Mouse (Mus musculus): Measurements from ENCODE around the gene Snap25.

Gene Snap25

GRCm38 (mm10) chr2:136803142-136803541 lies 89.9 kb downstream of the Snap25 start:
- DNase-seq (ENCODE audit: extremely low read depth, insufficient read length, low spot score) = no peak

DNA sequence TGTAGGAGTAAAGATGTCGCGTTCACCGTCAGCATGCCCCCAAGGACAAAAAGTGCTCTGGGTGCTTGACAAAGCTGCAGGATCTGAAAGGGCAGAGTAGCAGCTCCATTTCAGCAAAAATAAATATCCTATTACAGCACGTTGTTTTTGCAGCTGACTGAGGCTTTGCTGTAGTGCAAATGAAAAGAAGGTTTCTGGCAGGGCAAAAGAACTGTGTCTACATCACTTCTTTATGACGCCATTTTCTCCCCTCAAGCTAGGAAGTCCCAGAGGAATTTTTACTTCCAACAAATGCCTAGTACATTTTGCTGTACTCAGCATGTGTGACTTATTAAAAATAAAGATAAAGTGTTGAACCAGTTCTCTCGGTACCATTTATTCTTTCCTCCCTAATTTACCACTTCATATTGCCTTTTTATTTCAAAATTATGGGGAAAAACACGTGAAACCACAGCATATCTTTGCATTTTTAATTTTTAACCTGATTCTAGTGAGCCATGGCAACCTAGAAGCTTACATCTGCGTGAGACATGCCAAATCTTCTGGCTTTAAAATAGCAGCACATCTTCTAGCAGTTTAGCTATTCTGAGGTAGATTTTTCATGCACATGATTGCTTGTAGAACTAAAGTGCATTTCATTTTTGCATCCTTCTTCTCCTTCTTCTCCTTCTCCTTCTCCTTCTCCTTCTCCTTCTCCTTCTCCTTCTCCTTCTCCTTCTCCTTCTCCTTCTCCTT lies 94.9 kb downstream of the Snap25 start:
- no peak for DNase-seq (ENCODE audit: extremely low read depth, insufficient read length, low spot score)

GRCm38 (mm10) chr2:136811331-136811730 lies 98.1 kb downstream of the Snap25 start:
- DNase-seq (ENCODE audit: extremely low read depth, insufficient read length, low spot score) = no peak

GRCm38 (mm10) chr2:136816717-136817400 lies 103.6 kb downstream of the Snap25 start:
- DNase-seq (ENCODE audit: extremely low read depth, insufficient read length, low spot score) = no peak

DNA sequence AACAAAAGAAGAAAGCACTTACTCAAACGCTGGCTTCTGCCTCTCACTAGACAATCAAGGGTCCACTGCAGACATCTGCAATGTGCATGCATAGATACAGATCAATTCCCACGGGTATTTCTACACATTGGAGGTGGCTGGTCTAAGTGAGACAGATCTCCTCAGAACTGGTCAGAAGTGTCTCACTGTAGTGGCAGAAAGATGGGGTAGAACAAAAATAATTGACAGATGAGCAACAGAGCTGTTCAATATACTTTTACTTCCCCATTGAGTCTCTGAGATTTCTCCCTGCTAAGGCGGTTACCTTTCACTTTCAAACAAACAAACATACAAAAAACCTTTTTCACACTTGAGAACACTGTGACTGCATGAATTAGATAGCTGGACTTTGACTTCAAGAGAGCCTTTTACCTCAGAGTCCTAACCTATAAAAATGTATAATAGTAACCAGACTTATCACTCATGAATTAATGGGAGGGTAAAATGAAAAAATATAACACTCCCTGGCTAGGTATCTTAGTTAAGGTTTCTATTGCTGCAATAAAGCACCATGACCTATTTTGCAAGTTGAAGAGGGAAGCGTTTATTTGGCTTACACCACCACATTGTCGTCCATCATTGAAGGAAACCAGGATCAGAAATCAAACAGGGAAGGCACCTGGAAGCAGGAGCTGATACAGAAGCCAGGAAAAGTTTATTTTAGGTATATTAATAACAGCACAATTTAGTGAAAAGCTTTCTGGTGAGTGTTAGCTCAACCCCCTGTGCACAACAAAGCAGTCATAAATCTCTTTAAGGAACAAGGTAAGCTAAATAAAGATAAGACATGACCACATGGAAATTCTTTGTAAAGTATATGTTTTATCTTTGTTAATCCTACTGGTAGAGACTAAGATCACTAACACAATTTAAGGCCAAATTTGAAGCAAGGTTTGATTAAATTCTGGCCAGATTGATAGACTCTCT lies 110.8 kb downstream of the Snap25 start:
- DNase-seq (ENCODE audit: extremely low read depth, insufficient read length, low spot score) = no peak

DNA sequence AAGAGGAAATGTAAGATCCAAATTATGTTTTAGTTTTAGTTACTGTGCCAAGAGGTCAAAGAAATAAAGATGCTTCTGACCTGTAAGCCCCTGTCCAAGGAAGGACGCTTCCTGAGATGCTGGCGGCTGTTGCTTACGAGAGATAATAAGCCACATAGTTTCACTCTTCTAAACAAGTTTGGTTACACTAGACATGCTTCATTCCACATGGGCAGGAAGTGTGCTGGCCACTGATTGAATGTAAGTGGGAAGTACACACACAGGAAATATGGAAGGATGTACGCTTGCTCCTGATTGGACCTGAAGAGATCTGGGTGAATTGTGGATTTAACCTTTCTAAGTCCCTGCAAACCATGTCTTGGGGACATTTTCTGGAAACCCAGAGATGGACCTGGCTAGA lies 114.4 kb downstream of the Snap25 start:
- DNase-seq (ENCODE audit: extremely low read depth, insufficient read length, low spot score) = no peak
